Mouse (Mus musculus): ENCODE results near the gene Tll2. TPM values are rescaled to one million over a fixed set of nuclear protein-coding genes. Genes with fewer than 3 reads are reported as not detected.

The Tll2 gene
- polyA plus RNA-seq, 1 experiment from 2014 or later = 0.31 TPM

- WGBS = 79% methylated on average over 4 of the region's 4 CpGs
Measured at GRCm38 (mm10) chr19:41152462-41152861, 54.2 kb downstream of the Tll2 start.

GRCm38 (mm10) chr19:41152016-41152370 is 54.6 kb downstream of the Tll2 start:
- no peak overlapping the region for H3K4me2 ChIP-seq (ENCODE audit: low read depth, low read length)
- DNase-seq (ENCODE audit: low spot score) (no peak), ATAC-seq (replicated peaks; ENCODE audit: insufficient number of reproducible peaks, low FRiP score, low TSS enrichment, low read depth) (no peak)
- H3K27ac ChIP-seq (replicated peaks; ENCODE audit: low read depth, low read length) = no peak overlapping the region
- no peak overlapping the region for H3K9ac ChIP-seq (replicated peaks; ENCODE audit: low read length)
- H3K4me1 ChIP-seq (ENCODE audit: control insufficient read depth, insufficient read depth, low read length) = no peaks in the 10 kb centered on the region
- H3K9me3 ChIP-seq (replicated peaks; ENCODE audit: control insufficient read depth, low read length) = no peaks in the 10 kb centered on the region
- H3K27me3 ChIP-seq (ENCODE audit: control insufficient read depth, insufficient read depth, low read length) = no peaks in the 10 kb centered on the region
- WGBS = 89% methylated on average over 3 of the region's 3 CpGs
- no peak overlapping the region for H3K4me3 ChIP-seq (ENCODE audit: low read depth, low read length)
- H3K36me3 ChIP-seq (replicated peaks; ENCODE audit: control insufficient read depth, insufficient read depth, low read depth, low read length) = no peaks in the 10 kb centered on the region

More at GRCm38 (mm10) chr19:41152462-41152861, 54.2 kb downstream of the Tll2 start:
- Histone ChIP-seq H3K4me3 (ENCODE audit: low read depth, low read length) (no peak overlapping the region), H3K27me3 (ENCODE audit: control insufficient read depth, insufficient read depth, low read length) (no peaks in the 10 kb centered on the region), H3K4me2 (ENCODE audit: low read depth, low read length) (no peak overlapping the region), H3K9ac (replicated peaks; ENCODE audit: low read length) (no peak overlapping the region), H3K4me1 (ENCODE audit: control insufficient read depth, insufficient read depth, low read length) (no peaks in the 10 kb centered on the region), H3K36me3 (replicated peaks; ENCODE audit: control insufficient read depth, insufficient read depth, low read depth, low read length) (no peaks in the 10 kb centered on the region), H3K27ac (replicated peaks; ENCODE audit: low read depth, low read length) (no peak overlapping the region), H3K9me3 (replicated peaks; ENCODE audit: control insufficient read depth, low read length) (no peaks in the 10 kb centered on the region)
- ATAC-seq (replicated peaks; ENCODE audit: insufficient number of reproducible peaks, low FRiP score, low TSS enrichment, low read depth) = no peak
- no peak for DNase-seq (ENCODE audit: low spot score)

GRCm38 (mm10) chr19:41151321-41152015 is 55.2 kb downstream of the Tll2 start:
- 74% methylated on average over 7 of the region's 7 CpGs for WGBS
- Histone ChIP-seq H3K9me3 (replicated peaks; ENCODE audit: control insufficient read depth, low read length) (no peaks in the 10 kb centered on the region), H3K4me2 (ENCODE audit: low read depth, low read length) (no peak overlapping the region), H3K4me3 (ENCODE audit: low read depth, low read length) (no peak overlapping the region), H3K27ac (replicated peaks; ENCODE audit: low read depth, low read length) (no peak overlapping the region), H3K4me1 (ENCODE audit: control insufficient read depth, insufficient read depth, low read length) (no peaks in the 10 kb centered on the region), H3K27me3 (ENCODE audit: control insufficient read depth, insufficient read depth, low read length) (no peaks in the 10 kb centered on the region), H3K36me3 (replicated peaks; ENCODE audit: control insufficient read depth, insufficient read depth, low read depth, low read length) (no peaks in the 10 kb centered on the region), H3K9ac (replicated peaks; ENCODE audit: low read length) (no peak overlapping the region)
- DNase-seq (ENCODE audit: low spot score) = no peak
- no peak for ATAC-seq (replicated peaks; ENCODE audit: insufficient number of reproducible peaks, low FRiP score, low TSS enrichment, low read depth)

- Histone ChIP-seq H3K4me2 (ENCODE audit: low read depth, low read length) (no peak overlapping the region), H3K27me3 (ENCODE audit: control insufficient read depth, insufficient read depth, low read length) (no peaks in the 10 kb centered on the region), H3K4me1 (ENCODE audit: control insufficient read depth, insufficient read depth, low read length) (no peaks in the 10 kb centered on the region), H3K4me3 (ENCODE audit: low read depth, low read length) (no peak overlapping the region), H3K9ac (replicated peaks; ENCODE audit: low read length) (no peak overlapping the region), H3K36me3 (replicated peaks; ENCODE audit: control insufficient read depth, insufficient read depth, low read depth, low read length) (no peaks in the 10 kb centered on the region), H3K9me3 (replicated peaks; ENCODE audit: control insufficient read depth, low read length) (no peaks in the 10 kb centered on the region), H3K27ac (replicated peaks; ENCODE audit: low read depth, low read length) (no peak overlapping the region)
- no peak for DNase-seq (ENCODE audit: low spot score)
- 79% methylated on average over 8 of the region's 8 CpGs for WGBS
- ATAC-seq (replicated peaks; ENCODE audit: insufficient number of reproducible peaks, low FRiP score, low TSS enrichment, low read depth) = no peak
Measured at GRCm38 (mm10) chr19:41140961-41141360, 65.7 kb downstream of the Tll2 start.

- Histone ChIP-seq H3K4me2 (ENCODE audit: low read depth, low read length) (no peak overlapping the region), H3K36me3 (replicated peaks; ENCODE audit: control insufficient read depth, insufficient read depth, low read depth, low read length) (no peaks in the 10 kb centered on the region), H3K27me3 (ENCODE audit: control insufficient read depth, insufficient read depth, low read length) (no peaks in the 10 kb centered on the region), H3K9ac (replicated peaks; ENCODE audit: low read length) (no peak overlapping the region), H3K9me3 (replicated peaks; ENCODE audit: control insufficient read depth, low read length) (no peaks in the 10 kb centered on the region), H3K27ac (replicated peaks; ENCODE audit: low read depth, low read length) (no peak overlapping the region), H3K4me3 (ENCODE audit: low read depth, low read length) (no peak overlapping the region), H3K4me1 (ENCODE audit: control insufficient read depth, insufficient read depth, low read length) (no peaks in the 10 kb centered on the region)
- WGBS = 58% methylated on average over 4 of the region's 4 CpGs
- ATAC-seq (replicated peaks; ENCODE audit: insufficient number of reproducible peaks, low FRiP score, low TSS enrichment, low read depth) (no peak), DNase-seq (ENCODE audit: low spot score) (peak; percentile 34)
Measured at GRCm38 (mm10) chr19:41139629-41140028, 67.0 kb downstream of the Tll2 start.

GRCm38 (mm10) chr19:41123009-41123408 is 83.6 kb downstream of the Tll2 start:
- Histone ChIP-seq H3K9me3 (replicated peaks; ENCODE audit: control insufficient read depth, low read length) (no peaks in the 10 kb centered on the region), H3K4me1 (ENCODE audit: control insufficient read depth, insufficient read depth, low read length) (no peaks in the 10 kb centered on the region), H3K36me3 (replicated peaks; ENCODE audit: control insufficient read depth, insufficient read depth, low read depth, low read length) (no peaks in the 10 kb centered on the region), H3K4me3 (ENCODE audit: low read depth, low read length) (no peak overlapping the region), H3K9ac (replicated peaks; ENCODE audit: low read length) (no peak overlapping the region), H3K4me2 (ENCODE audit: low read depth, low read length) (no peak overlapping the region), H3K27me3 (ENCODE audit: control insufficient read depth, insufficient read depth, low read length) (no peaks in the 10 kb centered on the region), H3K27ac (replicated peaks; ENCODE audit: low read depth, low read length) (no peak overlapping the region)
- no peak for DNase-seq (ENCODE audit: low spot score)
- no peak for ATAC-seq (replicated peaks; ENCODE audit: insufficient number of reproducible peaks, low FRiP score, low TSS enrichment, low read depth)
- 40% methylated on average over 3 of the region's 3 CpGs for WGBS

- H3K4me2 ChIP-seq (ENCODE audit: low read depth, low read length) = no peak overlapping the region
- WGBS = 96% methylated on average over 13 of the region's 13 CpGs
- no peaks in the 10 kb centered on the region for H3K9me3 ChIP-seq (replicated peaks; ENCODE audit: control insufficient read depth, low read length)
- no peak overlapping the region for H3K9ac ChIP-seq (replicated peaks; ENCODE audit: low read length)
- H3K4me3 ChIP-seq (ENCODE audit: low read depth, low read length) = no peak overlapping the region
- no peak for ATAC-seq (replicated peaks; ENCODE audit: insufficient number of reproducible peaks, low FRiP score, low TSS enrichment, low read depth)
- H3K36me3 ChIP-seq (replicated peaks; ENCODE audit: control insufficient read depth, insufficient read depth, low read depth, low read length) = no peaks in the 10 kb centered on the region
- no peaks in the 10 kb centered on the region for H3K27me3 ChIP-seq (ENCODE audit: control insufficient read depth, insufficient read depth, low read length)
- no peak overlapping the region for H3K27ac ChIP-seq (replicated peaks; ENCODE audit: low read depth, low read length)
- no peaks in the 10 kb centered on the region for H3K4me1 ChIP-seq (ENCODE audit: control insufficient read depth, insufficient read depth, low read length)
- no peak for DNase-seq (ENCODE audit: low spot score)
Measured at GRCm38 (mm10) chr19:41119924-41120323, 86.7 kb downstream of the Tll2 start.

GRCm38 (mm10) chr19:41118346-41118745 is 88.3 kb downstream of the Tll2 start:
- Histone ChIP-seq H3K27ac (replicated peaks; ENCODE audit: low read depth, low read length) (no peak overlapping the region), H3K4me2 (ENCODE audit: low read depth, low read length) (no peak overlapping the region), H3K4me3 (ENCODE audit: low read depth, low read length) (no peak overlapping the region), H3K9ac (replicated peaks; ENCODE audit: low read length) (no peak overlapping the region), H3K4me1 (ENCODE audit: control insufficient read depth, insufficient read depth, low read length) (no peaks in the 10 kb centered on the region), H3K9me3 (replicated peaks; ENCODE audit: control insufficient read depth, low read length) (no peaks in the 10 kb centered on the region), H3K27me3 (ENCODE audit: control insufficient read depth, insufficient read depth, low read length) (no peaks in the 10 kb centered on the region), H3K36me3 (replicated peaks; ENCODE audit: control insufficient read depth, insufficient read depth, low read depth, low read length) (no peaks in the 10 kb centered on the region)
- 30% methylated on average over 6 of the region's 6 CpGs for WGBS
- DNase-seq (ENCODE audit: low spot score) (peak; percentile 34), ATAC-seq (replicated peaks; ENCODE audit: insufficient number of reproducible peaks, low FRiP score, low TSS enrichment, low read depth) (no peak)

Data from embryonic facial prominence, embryonic 11.5 days (tissue).